Mouse (Mus musculus) urinary bladder, adult 2 months (tissue): ENCODE measurements around the gene Tarsl2. TPM values are rescaled to one million over a fixed set of nuclear protein-coding genes. Genes with fewer than 3 reads are reported as not detected.

Experiments used
- DNase-seq: peaks from one replicate; pipeline ENCODE4 v3.0.0; 2022; ENCODE audit warnings: low spot score
- polyA plus RNA-seq: library from polyadenylated mRNA; depleted of rRNA; stranded (reverse); fragments of >200 nt; gene quantifications from 2 replicates; pipeline ENCODE4 v1.2.3, GENCODE M21; 2012

The Tarsl2 gene
- polyA plus RNA-seq, 1 experiment, result 5.9 TPM

DNA sequence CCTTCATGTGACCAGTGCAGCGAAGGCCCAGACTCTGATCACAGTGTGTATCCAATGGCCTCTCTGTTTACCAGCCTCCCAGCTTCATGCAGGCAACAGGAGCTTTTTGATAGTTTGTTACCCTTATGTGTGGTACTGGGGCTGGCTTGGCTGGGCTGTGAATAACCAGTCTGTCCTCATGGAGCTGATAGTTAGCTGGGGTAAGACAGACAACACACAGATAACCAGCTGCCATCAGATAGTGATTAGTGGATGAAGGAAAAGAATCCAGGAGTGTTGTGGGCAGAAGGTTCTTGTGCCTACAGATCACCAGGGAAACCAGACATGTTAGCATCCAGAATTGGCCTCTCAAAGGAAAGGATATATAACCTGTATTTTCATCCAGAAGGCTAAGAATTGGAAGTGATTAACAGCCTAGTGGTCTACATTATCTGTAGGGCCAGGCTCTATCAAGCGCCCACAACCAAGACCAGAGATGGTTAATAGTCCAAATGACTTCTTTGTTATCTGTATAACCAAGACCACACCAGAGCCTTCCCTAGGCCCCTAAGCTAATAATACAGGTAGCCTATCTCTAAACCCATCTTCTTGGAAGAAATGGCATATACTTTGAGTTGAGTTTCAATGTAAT, 12.9 kb downstream of the Tarsl2 start:
- no peak for DNase-seq

DNA sequence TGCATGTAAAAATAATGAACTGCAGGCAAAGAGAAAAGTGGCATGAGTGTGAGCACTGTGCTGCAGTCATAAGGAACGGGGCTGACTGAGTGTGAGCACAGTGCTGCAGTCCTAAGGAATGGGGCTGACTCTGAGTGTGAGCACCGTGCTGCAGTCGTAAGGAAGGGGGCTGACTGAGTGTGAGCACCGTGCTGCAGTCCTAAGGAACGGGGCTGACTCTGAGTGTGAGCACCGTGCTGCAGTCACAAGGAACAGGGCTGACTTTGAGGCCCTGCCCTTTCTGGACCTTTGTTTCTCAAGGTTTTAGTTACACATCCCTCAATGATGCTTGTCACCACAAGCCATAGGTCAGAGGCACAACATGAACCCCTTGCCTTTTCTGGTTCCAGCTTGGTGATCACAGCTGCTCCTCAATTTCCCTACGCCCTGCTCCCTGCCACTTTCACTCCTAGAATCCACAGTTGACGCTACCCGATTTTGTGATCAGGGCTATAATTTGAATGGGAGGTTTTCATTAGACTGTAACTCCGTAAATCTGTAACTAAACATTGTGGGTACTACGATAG, 18.6 kb downstream of the Tarsl2 start:
- DNase-seq, result no peak

- no peak for DNase-seq
Observed at GRCm38 (mm10) chr7:65663886-65664285, 19.2 kb downstream of the Tarsl2 start.

DNA sequence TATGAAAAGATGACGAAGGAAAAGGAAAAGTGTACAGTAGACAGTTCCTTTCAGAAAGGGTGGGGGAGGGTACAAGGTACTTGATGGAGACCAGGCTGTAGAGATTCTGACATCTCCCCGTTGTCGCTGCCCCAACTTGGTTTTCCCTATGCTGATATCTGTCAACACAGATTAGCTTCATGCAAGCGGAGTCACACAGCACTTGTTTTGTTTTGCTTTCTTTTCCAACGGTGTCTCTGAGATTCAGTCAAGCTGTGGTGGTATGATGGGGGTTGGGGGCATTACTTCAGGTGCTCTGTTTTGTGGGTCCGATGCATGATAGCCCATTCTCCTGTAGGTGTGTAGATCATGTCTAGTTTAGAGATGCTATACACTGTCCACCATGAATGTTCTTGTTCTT, 22.8 kb downstream of the Tarsl2 start:
- no peak for DNase-seq

- DNase-seq, result no peak
Observed at GRCm38 (mm10) chr7:65678050-65678449, 33.4 kb downstream of the Tarsl2 start.

DNA sequence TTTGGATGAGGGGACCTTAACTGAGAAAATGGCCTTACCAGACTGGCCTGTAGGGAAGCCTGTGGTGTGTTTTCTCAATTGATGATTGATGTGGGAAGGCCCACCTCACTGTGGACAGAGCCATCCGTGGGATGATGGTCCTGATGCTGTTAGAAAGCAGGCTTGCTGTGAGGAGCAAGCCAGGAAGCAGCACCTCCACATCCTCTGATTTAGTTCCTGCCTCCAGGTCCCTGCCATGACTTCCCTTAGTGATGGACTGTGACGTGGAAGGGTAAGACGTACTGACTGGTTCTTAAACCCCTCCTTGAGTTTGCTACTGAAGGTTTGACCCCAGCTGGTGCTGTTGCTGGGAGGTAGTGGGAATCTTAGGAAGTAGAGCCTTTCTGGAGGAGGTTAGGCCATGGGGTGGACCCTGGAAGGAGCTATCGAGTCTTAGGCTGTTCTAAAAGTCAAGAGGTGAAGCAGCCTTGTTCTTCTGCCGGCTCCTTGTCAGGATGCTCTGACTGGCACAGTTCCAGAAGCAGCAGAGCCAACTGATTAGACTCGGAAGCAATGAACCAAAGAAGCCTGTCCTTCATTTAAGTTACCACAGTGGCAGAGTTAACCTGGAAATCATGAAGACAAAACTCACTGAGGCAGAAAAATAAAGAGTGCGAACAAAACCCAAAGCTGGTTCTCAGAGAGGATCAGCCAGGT, 34.4 kb downstream of the Tarsl2 start:
- no peak for DNase-seq

- no peak for DNase-seq
Observed at GRCm38 (mm10) chr7:65681166-65681565, 36.5 kb downstream of the Tarsl2 start.

DNA sequence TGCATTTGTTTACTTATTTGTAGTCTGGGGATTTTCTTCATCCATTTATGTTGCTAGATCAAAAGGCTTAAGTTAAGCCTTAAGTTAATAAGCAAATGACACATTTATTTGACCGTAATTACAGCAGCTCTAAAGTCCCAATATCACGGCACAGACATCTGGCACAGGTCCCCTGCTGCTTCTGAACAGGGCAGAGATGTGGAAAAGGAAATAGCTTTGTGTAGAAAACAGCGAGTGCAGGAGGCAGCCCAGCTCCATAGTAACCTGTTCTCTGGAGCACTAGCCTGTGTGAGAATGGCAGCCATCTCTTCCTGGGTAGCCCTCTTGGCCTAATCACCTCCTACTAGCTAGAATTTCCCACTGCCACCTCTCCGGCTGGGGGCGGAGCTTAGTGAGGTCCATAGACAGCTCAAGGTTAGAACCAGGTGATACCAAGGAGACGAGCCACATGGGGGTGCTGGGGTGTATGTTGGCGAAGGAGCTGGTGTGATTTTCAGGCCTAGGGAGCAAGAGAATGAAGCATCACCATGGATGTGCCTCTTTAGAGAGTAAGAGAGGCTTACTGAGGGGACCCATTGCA, 39.6 kb downstream of the Tarsl2 start:
- no peak for DNase-seq

DNA sequence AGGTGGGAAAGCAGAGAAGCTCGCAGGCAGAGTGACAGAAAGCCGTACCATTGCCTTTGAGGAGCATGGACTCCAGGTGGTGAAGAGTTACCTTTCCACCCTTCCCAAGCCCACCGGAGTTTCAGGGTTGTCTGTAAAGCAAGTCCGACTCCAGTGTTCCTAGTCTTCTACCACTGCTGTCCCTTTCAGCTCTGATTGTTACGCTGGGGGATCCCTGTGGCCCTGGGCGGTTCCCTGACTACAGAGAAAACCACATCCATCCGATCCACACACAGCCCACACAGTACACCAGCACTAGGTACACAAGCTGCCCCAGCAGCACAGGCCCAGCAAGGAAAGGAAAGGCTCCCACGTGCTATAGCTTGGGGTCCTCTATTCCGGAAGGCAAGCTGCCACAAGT, 42.0 kb downstream of the Tarsl2 start:
- no peak for DNase-seq

DNA sequence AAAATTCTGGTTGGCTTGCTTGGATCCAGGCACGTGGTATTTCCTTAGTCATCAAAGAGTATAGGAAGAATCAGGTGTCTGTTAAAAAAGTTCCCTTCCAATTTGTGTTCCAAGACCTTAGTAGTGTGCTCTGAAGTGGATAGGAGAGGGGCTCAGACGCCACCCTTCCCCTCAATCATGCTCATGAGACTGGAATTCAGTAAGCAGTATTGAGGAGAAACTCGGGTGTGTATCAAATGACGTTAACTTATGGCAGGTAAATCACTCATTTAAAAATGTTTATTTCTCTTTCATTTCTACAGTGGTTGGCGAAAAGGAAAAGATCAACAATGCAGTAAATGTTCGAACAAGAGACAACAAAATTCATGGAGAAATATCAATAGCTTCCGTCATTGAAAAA, 46.2 kb downstream of the Tarsl2 start, which contains the start of gene Tm2d3:
Tm2d3 (plus strand) TSS at position 301 of the 400 bp plus-strand sequence.
- DNase-seq, result no peak

DNA sequence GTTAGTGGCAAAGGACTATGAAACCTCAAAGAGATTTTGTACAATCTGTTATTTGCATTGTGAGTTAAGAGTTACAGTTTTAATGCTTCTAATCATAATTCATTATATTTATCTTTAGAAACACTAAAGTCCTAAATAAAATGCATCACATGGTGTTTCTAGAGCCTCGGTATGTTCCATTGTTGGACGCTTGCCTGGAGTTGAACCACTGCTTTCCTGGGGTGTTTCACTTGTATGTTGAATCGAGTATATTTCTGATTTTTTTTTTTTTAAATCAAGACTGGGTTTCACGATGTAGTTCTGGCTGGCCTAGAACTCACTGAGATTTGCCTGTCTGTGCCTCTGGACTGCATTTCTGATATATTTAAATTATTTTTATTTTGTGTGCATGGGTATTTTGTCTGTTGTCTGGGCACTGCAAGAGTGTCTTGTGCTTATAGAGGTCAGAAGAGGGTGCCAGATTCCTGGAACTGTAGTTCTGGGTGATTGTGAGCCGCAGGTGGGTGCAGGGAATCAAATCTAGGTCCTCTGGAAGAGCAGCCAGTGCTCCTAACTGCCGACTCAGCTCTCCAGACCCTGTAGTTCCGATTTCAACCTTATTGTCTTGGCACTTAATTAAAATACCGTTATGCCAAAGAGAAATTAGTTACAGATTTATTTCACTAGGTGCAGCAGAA, 47.4 kb downstream of the Tarsl2 start:
- DNase-seq, result no peak

DNA sequence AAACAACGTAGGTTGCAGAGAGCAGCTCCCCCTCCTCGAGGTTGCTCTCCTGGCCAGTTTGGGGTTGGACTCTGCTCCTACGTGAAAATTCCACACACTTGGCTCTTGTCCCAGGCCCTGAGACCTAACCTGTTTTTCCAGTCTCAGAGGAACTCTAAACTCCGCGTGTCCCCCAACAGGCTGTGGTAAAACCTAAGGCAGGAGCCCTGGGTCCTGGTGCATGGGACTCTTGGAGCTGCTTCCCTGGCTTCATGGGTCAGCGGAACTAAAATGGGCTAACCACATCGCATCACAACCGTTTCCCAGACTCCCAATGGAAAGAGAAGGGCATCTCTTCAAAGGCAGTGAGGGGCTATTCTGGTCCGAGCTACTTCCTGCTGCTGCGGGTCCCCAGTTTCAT, 48.2 kb downstream of the Tarsl2 start:
- DNase-seq, result no peak

GRCm38 (mm10) chr7:65693301-65693821, 48.7 kb downstream of the Tarsl2 start:
- peak; percentile 87 for DNase-seq

DNA sequence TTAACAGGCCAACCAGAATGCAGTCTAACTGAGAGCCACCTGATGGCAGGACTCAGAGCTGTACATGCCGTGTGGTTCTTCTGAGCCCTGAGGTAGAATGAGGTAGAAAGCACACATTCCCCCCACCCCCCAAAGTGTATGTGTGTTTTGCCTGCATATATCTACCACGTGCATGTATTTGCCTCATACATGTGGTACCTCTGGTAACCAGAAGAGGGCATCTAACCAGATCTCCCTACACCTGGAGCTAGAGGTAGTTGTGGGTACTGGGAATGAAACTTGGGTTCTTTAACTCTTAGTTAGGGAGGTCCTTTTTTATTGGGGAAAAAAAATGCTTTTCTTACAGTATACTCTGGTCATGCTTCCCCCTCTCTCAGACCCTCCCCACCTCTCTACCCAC, 51.8 kb downstream of the Tarsl2 start:
- DNase-seq, result no peak

DNA sequence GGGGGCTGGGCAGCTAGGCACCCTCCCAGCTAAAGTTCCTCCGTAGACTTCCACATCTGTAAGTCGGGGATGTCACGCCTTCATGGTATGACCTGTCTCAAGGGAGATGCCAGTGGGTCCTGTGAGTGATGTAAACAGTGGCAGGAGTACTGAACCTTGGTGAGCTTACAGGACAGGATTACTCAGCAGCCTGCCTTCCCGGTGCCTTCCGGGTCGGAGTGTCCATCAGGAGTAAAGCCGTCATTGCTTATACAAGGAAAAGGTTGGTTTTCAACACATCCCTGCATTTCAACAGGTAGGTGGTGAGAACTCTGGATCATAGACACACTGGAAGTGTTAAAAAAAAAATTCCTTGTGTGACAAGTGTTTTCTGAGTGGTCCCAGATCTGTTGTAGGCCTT, 57.4 kb downstream of the Tarsl2 start:
- no peak for DNase-seq

GRCm38 (mm10) chr7:65704818-65705242, 60.1 kb downstream of the Tarsl2 start:
- DNase-seq, result peak; percentile 51

DNA sequence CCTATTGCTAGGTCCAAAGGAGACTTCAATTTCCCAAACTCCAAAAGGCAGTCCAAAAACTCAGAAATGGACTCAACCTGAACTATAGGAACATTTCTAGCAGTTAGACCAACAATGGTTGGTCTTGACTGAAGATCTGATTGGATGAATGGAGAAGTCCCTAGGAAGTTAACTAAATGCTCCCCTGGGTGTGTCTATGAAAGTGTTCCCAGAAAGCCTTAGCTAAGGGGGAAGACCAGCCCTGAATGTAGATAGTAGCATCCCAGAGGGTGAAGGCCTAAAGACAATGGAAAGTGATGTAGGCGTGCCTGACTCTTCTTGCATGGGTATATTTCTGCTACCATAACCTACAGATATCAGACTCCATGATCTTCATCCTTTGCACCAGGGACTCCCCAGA, 63.8 kb downstream of the Tarsl2 start:
- no peak for DNase-seq

DNA sequence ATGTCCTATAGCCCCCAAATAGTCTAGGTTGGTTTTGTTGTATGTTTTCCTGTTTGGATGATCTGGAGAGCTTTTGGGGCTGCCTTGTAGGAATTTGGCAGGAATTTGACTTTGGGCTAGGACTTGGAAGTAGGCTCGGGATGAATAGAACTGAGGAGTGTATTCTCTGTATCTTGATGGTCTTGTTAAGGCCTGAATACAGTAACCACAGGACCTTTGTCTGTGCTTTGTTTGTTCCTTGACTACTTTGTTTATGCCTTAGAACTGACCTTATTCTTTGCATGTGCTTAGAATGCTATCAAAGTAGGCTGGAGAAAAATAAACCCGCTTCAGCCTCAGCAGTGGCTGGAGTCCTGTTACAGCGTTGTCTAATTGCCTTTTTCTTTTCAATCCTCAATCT, 65.6 kb downstream of the Tarsl2 start:
- DNase-seq, result no peak

DNA sequence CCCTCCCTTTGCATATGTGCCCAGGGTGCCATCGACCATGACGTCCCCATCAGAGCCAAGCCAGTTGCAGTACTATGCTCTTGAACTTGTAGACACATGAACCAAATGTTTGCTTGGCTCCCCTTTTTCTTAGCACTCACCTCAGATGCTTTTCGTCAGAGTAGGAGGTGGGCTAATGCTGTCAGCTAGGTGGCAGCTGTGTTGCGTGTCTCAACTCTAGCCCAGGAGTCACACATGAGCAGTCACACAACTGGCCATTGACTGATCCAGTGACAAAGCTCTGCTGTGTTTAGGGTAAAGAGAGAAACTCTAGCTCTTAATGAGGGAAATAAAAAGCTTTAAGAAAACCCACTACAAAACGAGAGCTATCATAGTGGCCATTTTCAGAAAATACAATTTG, 69.1 kb downstream of the Tarsl2 start:
- no peak for DNase-seq

DNA sequence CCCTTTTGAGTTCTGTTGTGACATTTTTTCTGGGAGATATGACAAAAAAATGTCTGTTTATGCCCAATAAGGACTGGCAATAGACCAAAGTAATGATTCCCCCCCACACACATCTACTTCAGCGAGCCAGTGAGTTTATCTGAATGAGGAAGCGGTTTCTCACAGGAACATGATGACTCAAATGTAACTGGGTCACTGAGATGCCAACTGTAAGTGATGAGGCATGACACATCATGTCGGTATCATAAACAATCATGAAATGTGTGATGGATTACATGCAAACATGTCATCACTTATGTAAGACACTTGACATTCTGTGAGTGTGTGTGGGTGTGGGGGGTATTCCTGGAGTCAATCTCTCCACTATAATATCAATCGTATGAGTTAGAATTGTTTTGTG, 69.6 kb downstream of the Tarsl2 start:
- no peak for DNase-seq

GRCm38 (mm10) chr7:65734024-65734423, 89.3 kb downstream of the Tarsl2 start:
- DNase-seq, result no peak

- DNase-seq, result no peak
Observed at GRCm38 (mm10) chr7:65735261-65735660, 90.6 kb downstream of the Tarsl2 start.
